Mouse (Mus musculus): ENCODE measurements around the gene Scnn1a.

- TF ChIP-seq POLR2A (IDR thresholded peaks at IDR 0.05; ENCODE audit: borderline replicate concordance, insufficient read depth, low read length) (no peak), CTCF (IDR thresholded peaks at IDR 0.05; ENCODE audit: borderline replicate concordance, insufficient read depth, low read depth, low read length) (no peak)
Measured at GRCm38 (mm10) chr6:125360846-125361245, 40.4 kb downstream of the Scnn1a start.

Measured in cerebellum, adult 2 months (tissue).